Mouse (Mus musculus): ENCODE data around the gene Mug2.

- TF ChIP-seq CTCF (IDR thresholded peaks at IDR 0.05; ENCODE audit: insufficient read depth, low read depth, low read length), result no peak
- TF ChIP-seq POLR2A (IDR thresholded peaks at IDR 0.05; ENCODE audit: insufficient read depth, low read depth, low read length), result no peak
These were observed 94.3 kb downstream of the Mug2 start for GRCm38 (mm10) chr6:122100904-122101303.
